Mouse (Mus musculus) left cerebral cortex, postnatal 14 days (tissue): ENCODE results near the gene Nol10. TPM values are rescaled to one million over a fixed set of nuclear protein-coding genes. Genes with fewer than 3 reads are reported as not detected.
"Not testable (repeated sequence)": the region's sequence is repeated elsewhere in the genome, so short reads cannot be mapped to it uniquely, and the experiment has no call there.

ENCODE experiments used
- DNase-seq, 2 experiments: peaks; one replicate each; pipeline ENCODE4 v3.0.0; 2021 to 2022; ENCODE audit warnings: low spot score in 2 of 2, mixed read lengths in 1 of 2
- intact Hi-C: fragments of 180-260 bp; cut with DNase I; formaldehyde crosslinking; loops from one replicate; pipeline ENCODE4 v1.15.1; 2025
- total RNA-seq, 2 experiments: library from RNA; stranded (reverse); gene quantifications; 2 replicates each; pipeline ENCODE4 v1.2.3; 2021

Gene Nol10
- total RNA-seq, 2 experiments from 2014 or later: 19.7 to 20.3 TPM

DNA sequence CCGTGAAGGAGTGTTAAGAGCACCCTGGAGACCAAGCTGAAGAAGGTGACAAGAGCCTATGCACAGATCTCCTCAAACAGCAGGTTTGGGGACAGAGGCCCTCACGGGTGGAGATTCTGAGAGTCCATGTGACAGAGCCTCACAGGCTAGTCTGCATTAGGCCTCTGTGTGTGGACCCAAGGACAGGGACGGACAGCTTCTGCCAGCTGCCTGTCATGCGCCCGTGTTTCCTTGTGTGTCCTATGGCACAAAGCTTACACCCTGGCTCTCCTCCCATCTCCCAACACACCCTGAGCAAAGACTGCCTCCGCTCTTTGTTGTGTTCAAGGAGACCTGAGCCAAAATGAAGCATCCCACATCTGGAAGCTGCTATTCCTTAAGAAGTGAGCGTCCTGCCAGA is 97.0 kb downstream of the Nol10 start:
- intact Hi-C loops: no loop called here
- no peak for DNase-seq

DNA sequence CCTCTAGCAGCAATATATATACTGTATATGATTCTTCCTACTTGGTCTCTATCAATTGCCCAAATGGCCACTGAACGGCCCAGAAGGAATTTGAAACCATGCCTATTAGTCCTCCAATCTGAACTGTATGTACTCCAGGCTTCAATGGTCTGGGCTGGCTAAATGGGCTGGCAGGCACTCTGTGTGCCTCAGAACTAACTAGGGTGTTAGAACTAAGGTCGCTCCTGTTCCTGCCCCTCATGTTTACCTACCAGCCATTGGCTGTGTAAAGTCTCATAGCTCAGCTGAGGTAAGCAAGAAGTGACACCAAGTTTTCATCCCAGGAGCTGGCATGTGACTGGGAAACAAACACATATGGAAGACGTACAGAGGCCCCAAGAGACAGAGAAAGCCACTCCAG is 100.5 kb downstream of the Nol10 start:
- DNase-seq: no peak
- intact Hi-C loops: no loop called here

DNA sequence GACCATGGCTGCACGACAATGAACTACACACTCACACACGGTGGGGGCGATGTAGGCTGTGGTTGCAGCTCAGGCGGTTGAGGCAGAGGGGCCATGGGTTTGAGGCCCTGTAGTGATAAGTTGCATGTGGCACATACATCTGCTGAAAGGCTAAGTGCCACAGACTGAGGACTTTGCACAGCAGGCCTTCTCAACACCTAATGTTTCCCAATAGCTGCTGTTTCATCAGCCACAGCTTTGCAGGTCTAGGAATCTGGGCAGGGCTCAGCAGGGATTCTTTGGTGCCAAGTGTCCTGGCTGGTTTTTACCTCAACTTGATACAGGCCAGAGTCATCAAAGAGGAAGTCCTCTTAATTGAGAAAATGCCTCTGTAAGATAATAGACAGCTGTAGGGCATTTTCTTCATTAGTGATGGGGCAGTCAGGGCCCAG is 101.4 kb downstream of the Nol10 start:
- no peak for DNase-seq
- intact Hi-C loops: no loop called here

DNA sequence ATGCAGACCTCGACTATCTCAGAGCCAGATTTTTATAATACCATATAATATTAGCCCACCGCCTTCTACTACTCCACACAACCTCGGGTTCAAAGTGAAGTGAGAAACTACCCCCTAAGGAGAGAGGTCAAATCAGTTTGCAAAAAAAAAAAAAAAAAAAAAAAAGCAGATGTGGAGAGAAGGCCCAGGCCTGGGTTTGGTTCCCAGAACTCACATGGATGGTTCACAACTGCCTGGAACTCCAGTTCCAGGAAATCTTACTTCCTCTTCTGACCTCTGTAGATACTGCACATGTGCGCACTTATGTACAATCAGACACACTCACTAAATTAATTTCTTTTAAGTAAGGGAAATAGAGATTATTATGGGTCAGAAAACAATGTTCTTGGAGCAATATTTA is 102.2 kb downstream of the Nol10 start:
- no peak for DNase-seq
- intact Hi-C loops: no loop called here

DNA sequence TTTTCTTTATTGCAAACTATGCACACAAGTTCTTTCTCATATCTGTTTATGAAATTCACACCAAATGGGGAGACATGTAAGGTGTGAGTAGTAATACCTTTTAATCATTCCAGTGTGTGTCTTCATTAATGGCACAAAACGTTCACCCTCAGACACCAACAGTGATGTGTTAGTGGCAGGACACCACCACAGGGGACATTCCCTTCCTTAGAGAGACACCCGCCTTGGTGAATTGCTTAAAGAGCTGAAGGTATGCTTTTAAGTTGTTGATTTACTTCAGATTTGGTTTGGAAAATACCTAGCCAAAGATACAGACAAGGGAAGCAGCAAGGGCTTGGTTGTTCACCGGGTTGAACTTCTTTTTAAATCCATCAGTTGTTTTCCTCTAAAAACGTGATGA is 102.7 kb downstream of the Nol10 start:
- intact Hi-C loops: no loop called here
- DNase-seq: no peak

DNA sequence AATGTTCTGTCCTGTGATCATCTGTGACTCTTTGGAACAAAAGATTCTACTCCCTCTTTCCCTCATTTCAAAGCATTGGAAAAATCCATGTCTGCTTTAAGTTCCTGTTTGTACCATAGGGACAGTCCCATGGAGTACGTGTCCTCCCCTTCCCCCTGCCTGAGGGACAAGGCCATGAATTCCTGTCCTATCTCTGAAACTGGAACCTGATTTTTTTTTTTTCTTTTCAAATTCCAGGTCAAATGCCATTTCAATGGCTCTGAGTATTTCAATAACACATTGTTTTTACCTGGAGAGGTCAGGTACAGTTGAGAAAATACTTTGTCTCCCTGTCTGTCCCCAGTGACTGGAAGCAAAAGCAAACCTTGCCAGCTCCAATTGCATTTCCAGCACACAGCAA is 104.0 kb downstream of the Nol10 start:
- DNase-seq: no peak
- intact Hi-C loops: no loop called here

DNA sequence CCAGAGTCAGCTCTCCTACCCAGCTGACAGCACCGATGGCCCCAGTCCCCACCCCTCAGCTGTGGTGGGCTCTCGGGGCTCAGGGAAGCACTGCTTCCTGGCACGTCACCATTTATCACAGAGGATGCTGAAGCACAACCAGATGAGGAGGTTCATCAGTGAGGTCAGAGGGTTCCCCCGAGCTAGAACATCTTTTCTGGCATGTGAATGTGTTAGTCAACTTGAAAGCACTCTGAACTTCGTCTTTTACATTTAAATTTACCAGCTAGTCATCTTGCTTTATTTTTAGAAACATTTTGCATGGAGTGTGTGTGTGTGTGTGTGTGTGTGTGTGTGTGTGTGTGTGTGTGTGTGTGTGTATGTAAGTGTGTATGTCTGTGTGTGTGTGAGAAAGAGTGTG is 105.7 kb downstream of the Nol10 start:
- no peak for DNase-seq

DNA sequence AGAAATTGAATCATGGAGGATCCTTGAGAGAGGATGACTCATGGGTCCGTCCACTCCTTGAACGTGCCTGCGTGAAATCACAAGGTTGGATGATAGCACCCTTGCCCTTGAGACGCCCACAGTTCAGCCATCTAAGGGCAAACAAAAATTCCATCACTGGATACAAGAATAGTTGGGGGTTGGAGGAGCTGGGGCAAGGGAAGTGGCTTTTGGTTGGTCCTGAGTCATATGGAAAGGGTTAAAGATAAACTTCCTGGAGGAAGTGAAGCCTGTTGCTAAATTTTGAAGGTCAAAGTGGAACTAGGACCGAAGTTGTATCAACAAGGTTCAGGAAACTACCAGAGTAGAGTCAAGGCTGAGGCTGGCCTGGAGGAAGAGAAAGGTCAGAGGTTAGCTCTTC is 106.8 kb downstream of the Nol10 start:
- intact Hi-C loops: no loop called here
- no peak for DNase-seq

More for the DNA sequence above, 105.7 kb downstream of the Nol10 start:
- intact Hi-C loops: no loop called here

DNA sequence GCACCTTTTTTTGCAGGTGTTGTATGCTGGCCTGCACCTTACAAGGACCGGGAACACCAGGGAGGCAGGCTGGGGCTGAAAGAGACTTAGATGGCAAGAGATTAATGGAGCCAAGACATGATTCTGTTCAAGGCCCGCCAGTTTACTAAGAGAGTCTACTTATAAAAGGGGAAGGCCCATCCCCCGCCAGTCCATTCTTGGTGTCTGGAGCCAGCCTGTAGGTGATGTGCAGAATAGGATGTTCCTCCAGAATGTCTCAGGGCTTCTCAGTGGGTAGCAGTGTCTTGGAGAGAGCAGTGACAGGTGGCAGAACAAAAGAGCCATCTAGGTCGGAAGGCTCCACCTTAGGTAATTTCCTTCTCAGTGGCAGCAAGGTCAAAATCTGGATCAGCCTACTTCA is 111.0 kb downstream of the Nol10 start:
- intact Hi-C loops, DNase-seq: not testable (repeated sequence)

DNA sequence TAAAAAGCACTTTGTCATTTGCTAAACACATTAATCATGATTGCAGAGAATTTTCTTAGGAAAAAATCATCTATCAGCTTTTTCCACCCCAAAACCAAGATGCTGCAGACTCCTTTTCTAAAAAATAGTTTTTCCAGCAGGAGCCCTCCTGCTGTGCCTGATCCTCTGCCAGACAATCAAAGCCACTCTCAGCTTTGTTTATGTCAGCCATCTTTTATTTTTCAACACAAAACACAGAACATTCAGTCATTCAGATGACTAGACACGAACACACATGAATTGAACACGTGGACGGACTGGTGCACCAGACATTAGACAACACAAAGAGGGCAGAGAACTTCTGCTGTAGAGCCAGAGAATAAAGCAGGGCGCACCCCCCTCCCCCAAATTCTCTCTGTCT is 115.4 kb downstream of the Nol10 start:
- DNase-seq: no peak
- intact Hi-C loops: no loop called here

DNA sequence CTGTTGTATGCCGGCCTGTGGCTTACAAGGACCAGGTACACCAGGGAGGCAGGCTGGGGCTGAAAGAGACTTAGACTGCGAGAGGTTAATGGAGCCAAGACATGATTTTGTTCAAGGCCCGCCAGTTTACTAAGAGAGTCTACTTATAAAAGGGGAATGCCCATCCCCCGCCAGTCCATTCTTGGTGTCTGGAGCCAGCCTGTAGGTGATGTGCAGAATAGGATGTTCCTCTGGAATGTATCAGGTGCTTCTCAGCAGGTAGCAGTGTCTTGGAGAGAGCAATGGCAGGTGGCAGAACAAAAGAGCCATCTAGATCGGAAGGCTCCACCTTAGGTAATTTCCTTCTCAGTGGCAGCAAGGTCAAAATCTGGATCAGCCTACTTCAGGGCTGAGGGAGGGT is 116.3 kb downstream of the Nol10 start:
- DNase-seq, intact Hi-C loops: not testable (repeated sequence)

DNA sequence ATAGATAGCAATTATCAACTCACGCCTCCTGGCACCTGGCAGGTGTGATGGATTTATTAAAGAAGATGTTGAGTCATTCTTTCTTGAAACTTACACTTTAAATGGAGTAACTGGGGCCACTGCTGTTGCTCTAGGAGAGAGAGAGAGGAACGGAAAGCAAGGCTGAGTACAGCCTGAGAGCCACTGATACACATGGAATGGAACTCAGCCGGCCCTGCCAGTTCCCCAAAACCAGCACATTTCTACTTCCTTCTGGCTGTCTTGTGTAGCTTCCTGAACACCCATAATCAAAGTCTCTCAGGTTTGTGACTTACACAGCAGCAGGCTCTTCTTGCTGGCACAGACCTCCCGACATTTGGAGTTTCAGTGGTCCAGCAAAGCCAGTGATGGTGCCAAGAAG is 118.5 kb downstream of the Nol10 start:
- intact Hi-C loops: no loop called here
- no peak for DNase-seq

DNA sequence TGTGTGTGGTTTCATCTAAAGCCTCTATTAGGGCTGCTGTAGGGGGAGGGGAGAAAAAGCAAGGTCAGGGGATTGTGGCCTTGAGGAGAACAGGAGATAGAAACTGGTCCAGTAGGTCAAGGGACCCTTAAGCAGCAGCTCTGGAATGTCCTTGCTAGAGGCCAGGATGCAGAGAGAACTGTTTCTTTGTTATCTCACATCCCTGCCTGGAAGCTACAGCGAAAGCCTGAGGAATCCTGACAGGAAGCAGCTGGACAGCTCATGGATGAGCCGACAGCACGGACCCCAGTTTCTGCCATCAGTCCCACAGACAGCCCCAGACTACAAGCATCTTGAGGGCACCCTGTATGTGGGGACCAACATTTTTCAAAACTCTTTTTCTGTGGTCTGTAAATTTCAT is 120.1 kb downstream of the Nol10 start:
- intact Hi-C loops: no loop called here
- DNase-seq: no peak

DNA sequence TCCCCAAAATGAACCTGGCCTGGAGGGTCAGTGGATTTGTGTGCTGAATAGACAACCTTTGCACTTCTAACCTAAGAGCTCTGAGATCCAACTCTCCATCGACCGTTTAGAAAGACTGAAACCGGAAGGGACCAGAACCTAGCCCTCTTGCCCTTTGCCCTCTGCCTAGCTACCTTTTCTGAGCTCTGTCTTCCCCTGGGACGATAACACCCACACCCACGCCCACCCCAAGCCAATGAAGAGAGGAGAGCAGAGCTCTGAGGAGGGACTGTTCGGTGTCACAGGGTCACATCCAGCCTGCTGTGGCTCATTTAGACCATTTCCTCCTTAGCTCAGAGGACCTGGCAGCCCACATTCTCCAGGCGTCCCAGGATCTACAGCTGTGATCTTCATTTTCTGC is 121.6 kb downstream of the Nol10 start:
- DNase-seq: no peak
- intact Hi-C loops: no loop called here

DNA sequence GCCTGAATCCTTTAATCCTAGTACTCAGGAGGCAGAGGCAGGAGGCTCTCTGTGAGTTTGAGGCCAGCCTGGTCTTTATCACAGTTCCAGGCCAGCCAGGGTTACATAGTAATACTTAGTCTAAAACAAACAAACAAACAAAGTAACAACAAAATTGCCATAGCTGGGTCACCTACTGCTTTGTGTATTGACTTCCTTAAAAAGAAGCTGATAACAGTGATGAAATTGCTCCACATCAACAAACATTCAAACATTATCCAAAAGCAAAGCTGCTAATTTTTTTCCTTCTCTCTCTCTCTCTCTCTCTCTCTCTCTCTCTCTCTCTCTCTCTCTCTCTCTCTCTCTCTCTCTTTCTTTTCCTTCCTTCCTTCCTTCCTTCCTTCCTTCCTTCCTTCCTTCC is 122.3 kb downstream of the Nol10 start:
- DNase-seq, intact Hi-C loops: not testable (repeated sequence)

DNA sequence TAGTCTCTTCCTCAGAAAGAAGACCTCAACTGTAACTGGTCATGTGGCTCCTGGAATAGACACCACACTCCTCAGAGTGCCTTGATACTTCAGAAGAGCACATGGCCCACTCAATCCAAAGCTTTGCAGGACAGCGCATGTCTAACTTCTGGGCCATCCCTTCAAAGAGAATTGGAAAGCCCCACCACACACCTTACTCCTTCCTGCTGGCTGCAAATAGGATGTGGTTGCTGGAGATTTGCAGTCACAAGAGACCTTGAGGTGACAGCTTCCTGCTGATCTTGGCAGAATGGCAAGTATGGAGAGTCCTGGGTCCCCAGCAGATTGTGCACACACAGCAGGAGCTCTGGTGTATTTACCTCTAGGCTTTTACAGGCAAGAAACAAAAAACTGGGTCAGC is 123.1 kb downstream of the Nol10 start:
- intact Hi-C loops: no loop called here
- no peak for DNase-seq

DNA sequence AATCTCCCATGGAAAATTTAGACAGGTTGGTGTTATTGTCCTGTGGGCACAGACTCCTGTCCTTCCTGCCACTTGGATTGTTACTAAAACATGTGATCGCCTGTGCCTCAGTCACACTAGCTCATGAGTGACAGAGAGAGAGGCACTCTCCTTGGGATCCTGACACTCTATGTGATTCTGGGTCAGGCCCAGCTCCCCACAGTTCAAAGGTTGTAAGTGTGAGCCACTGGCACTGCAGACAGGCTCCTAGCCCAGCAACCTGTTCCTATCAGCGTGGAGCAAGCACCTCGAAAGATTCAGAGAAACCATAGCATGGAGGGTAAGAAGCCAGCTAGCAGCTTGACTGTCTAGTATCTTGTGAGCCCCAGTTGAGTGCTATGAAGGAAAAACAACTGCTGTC is 124.9 kb downstream of the Nol10 start:
- intact Hi-C loops: no loop called here

DNA sequence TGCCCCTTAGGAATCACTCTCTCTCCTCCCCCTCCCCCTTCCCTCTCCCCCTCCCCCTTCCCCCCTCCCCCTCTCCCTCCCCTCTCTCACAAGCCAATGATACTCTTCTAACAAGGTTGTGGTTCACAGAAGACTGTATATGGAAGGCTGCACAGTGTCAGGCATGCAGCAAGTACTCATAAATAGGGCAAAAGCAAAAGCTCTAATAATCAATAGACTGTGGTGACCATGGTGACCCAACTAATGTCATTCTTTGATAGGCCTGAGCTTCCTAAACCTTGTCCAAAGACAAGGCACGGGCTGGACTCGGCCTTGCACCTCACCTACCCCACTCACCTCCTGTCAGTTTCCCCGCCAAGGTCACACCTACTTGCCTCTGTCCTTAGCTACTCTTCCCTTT is 125.6 kb downstream of the Nol10 start:
- no peak for DNase-seq
- intact Hi-C loops: no loop called here

More for the DNA sequence above, 124.9 kb downstream of the Nol10 start:
- no peak for DNase-seq

DNA sequence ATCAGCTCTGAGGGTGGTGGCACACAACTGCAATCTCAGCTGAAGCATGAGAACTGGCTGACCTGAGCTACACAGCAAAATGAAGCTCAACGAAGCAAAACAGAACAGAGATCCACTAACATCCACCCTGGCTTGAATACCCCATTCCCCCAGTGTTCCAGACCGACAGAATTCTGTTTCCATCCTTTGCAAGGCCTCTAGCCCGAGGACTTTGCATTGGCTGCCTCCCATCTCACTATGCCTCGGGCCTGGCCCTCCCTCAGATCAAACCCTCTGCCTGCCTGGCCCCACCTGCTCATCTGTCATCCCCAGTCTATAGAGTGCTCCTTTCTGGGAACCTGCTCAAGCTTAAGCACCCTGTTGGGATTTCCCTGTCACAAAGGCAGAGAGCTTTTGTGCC is 126.4 kb downstream of the Nol10 start:
- no peak for DNase-seq
- intact Hi-C loops: no loop called here

DNA sequence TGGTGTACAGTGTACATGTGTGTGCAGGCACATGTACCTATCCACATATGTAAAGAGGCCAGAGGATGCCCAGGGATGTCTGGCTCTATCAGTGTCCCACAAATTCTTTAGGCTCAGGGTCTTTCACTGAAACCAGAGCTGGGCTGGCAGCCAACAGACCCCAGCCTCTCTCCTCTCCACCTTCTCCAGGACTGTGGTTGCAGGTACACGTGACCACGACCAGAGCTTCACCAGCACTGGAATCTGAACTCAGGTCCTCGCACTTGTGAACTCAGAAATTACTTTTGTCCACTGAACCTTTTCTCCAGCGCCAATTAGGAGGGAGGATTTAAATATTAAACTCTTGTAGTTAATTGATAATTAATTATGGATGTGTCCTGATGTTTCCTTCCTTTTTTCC is 126.9 kb downstream of the Nol10 start:
- DNase-seq: no peak
- intact Hi-C loops: no loop called here

DNA sequence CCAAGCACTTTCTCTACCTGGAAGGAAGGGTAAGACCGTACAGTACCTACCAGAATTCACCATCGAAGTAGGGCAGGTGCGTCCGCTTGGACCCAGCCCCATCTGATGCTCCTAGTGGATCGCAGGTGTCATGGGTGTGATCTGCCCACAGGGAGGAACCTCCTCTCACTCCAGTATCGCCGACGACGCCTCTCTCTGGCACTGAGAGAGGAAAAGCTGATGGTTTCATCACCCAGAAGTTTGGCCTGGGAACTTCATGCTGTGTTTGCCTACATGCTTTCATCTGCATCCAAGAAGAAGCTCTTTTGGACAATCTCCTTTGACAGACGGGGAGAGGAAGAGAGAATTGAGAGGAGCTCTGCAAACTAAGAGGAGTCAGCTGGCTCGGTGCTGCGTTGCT is 129.9 kb downstream of the Nol10 start:
- intact Hi-C loops: no loop called here
- no peak for DNase-seq

DNA sequence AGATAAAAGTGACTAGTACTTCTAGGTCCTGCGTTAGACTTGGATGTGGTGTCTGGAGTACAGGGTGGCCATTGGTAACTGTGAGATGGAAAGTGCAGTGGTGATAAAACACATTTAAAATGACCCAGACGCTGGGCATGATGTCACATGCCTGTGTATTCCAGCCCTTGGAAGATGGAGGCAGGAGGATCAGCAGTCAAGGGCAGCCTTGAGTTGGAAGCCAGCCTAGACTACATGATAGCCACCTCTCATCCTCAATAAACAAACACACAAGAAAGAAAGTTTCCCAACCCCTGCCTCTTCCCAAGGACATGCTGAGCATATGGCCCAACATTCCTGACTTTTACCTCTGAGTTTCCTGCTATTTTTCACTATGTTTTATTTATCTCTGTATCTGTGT is 130.6 kb downstream of the Nol10 start:
- intact Hi-C loops: no loop called here
- no peak for DNase-seq
